Comparison of ENCODE assay signal across 44 mouse cellular contexts in the genomic region with DNA sequence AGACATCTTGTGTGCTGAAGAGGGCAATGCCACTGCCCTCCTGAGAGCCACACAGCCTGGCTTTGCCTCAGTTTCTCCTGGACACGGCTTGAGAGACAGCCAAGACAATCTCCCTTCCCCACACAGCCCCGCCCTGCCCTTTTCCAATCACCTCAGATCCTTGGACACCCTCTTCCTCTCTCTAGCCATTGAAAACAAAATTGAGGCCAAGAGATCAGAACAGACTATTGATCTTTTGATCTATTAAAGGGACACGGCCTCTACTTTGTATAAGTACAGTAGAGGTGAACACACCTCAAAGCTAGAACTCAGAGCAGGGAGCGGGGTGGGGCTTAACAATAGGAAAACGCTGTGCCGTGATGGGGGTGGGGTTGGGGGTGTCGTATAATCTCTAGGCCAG. TPM values are rescaled to one million over a fixed set of nuclear protein-coding genes. Genes with fewer than 3 reads are reported as not detected.
"Had no signal": no experiment of that assay in that cellular context is flagged by ENCODE, and none has a peak within 500 bp of the region (broad histone marks: within the 10 kb centered on the region; RNA-seq: fewer than 3 reads in every experiment).

No protein-coding gene starts in this region.

- H3K4me2 ChIP-seq: limb, embryonic 12.5 days; limb, embryonic 13.5 days; limb, embryonic 15.5 days; liver, embryonic 11.5 days; liver, embryonic 13.5 days; liver, embryonic 15.5 days; lung, embryonic 14.5 days; lung, embryonic 15.5 days; midbrain, embryonic 11.5 days; midbrain, embryonic 12.5 days; midbrain, embryonic 13.5 days; midbrain, embryonic 15.5 days had no signal

- ATAC-seq: lung, postnatal 0 days; midbrain, embryonic 13.5 days; midbrain, embryonic 15.5 days; midbrain, embryonic 16.5 days had no signal

- H3K27ac ChIP-seq: left cerebral cortex, adult 2 months; limb, embryonic 10.5 days; limb, embryonic 12.5 days; limb, embryonic 13.5 days; limb, embryonic 15.5 days; liver, embryonic 13.5 days; liver, embryonic 14.5 days; liver, embryonic 15.5 days; lung, embryonic 15.5 days; macrophage; midbrain, embryonic 10.5 days; midbrain, embryonic 12.5 days; midbrain, embryonic 13.5 days; midbrain, embryonic 15.5 days had no signal

- H3K9ac ChIP-seq: limb, embryonic 12.5 days; limb, embryonic 13.5 days; limb, embryonic 15.5 days; liver, embryonic 13.5 days; liver, embryonic 14.5 days; liver, embryonic 15.5 days; lung, embryonic 14.5 days; lung, embryonic 15.5 days; midbrain, embryonic 12.5 days; midbrain, embryonic 13.5 days; midbrain, embryonic 15.5 days had no signal

- H3K4me3 ChIP-seq: left cerebral cortex, adult 2 months; limb, embryonic 10.5 days; limb, embryonic 12.5 days; limb, embryonic 13.5 days; limb, embryonic 15.5 days; liver, embryonic 13.5 days; liver, embryonic 15.5 days; lung, embryonic 15.5 days; megakaryocyte, embryonic 14.5 days; midbrain, embryonic 10.5 days; midbrain, embryonic 12.5 days; midbrain, embryonic 13.5 days; midbrain, embryonic 15.5 days; myocyte had no signal

- H3K4me1 ChIP-seq: lung, embryonic 15.5 days; midbrain, embryonic 12.5 days; midbrain, embryonic 13.5 days; midbrain, embryonic 15.5 days had no signal

- H3K9me3 ChIP-seq: limb, embryonic 10.5 days; limb, embryonic 12.5 days; limb, embryonic 13.5 days; limb, embryonic 15.5 days; liver, embryonic 13.5 days; liver, embryonic 15.5 days; lung, embryonic 15.5 days; midbrain, embryonic 10.5 days; midbrain, embryonic 12.5 days; midbrain, embryonic 13.5 days; midbrain, embryonic 15.5 days had no signal

- H3K27me3 ChIP-seq: limb, embryonic 12.5 days; limb, embryonic 13.5 days; limb, embryonic 15.5 days; liver, embryonic 13.5 days; liver, embryonic 15.5 days; lung, embryonic 15.5 days; midbrain, embryonic 15.5 days had no signal

- DNase-seq: layer of hippocampus, postnatal 36 days; left cerebral cortex, postnatal 4 days; liver, embryonic 13.5 days; lung, adult 18-20 months; lung, adult 2 months; lung, embryonic 14.5 days; lung, postnatal 10 days; lung, postnatal 14 days; lung, postnatal 36 days; lung, postnatal 4 days; midbrain, embryonic 14.5 days had no signal

- H3K36me3 ChIP-seq: limb, embryonic 10.5 days; limb, embryonic 12.5 days; limb, embryonic 13.5 days; limb, embryonic 15.5 days; liver, embryonic 15.5 days; lung, embryonic 15.5 days; midbrain, embryonic 10.5 days; midbrain, embryonic 12.5 days; midbrain, embryonic 13.5 days; midbrain, embryonic 15.5 days had no signal

RNA-seq across cellular contexts. Expression of gene Cpn2, which starts 8.9 kb away (rescaled TPM):
- total RNA-seq: layer of hippocampus, postnatal 36 days; left cerebral cortex, adult 18-20 months; left cerebral cortex, adult 2 months; left cerebral cortex, adult 8-10 months; left cerebral cortex, postnatal 10 days; left cerebral cortex, postnatal 14 days; left cerebral cortex, postnatal 25 days; left cerebral cortex, postnatal 36 days; left cerebral cortex, postnatal 4 days; megakaryocyte progenitor cell, adult 5-6 weeks; megakaryocyte, adult 5-6 weeks; megakaryocyte-erythroid progenitor cell, adult 5-6 weeks; midbrain, postnatal 0 days; monocyte, adult 5-6 weeks had no signal
- polyA plus RNA-seq: limb, embryonic 10.5 days; limb, embryonic 11.5 days; limb, embryonic 12.5 days; limb, embryonic 13.5 days; limb, embryonic 14.5 days; limb, embryonic 15.5 days; lung, embryonic 14.5 days; lung, embryonic 15.5 days; lung, embryonic 16.5 days; macrophage; midbrain, embryonic 10.5 days; midbrain, embryonic 11.5 days; midbrain, embryonic 12.5 days; midbrain, embryonic 13.5 days; midbrain, embryonic 14.5 days; midbrain, embryonic 15.5 days; midbrain, embryonic 16.5 days; midbrain, postnatal 0 days; myocyte had no signal

RNA-seq across cellular contexts. Expression of gene Lrrc15, which starts 24.6 kb away (rescaled TPM):
- total RNA-seq: left cerebral cortex, adult 18-20 months; left cerebral cortex, adult 2 months; left cerebral cortex, adult 8-10 months; left cerebral cortex, postnatal 10 days; left cerebral cortex, postnatal 25 days; left cerebral cortex, postnatal 36 days; megakaryocyte progenitor cell, adult 5-6 weeks; megakaryocyte, adult 5-6 weeks; megakaryocyte-erythroid progenitor cell, adult 5-6 weeks; monocyte, adult 5-6 weeks had no signal
- polyA plus RNA-seq: liver, embryonic 13.5 days; macrophage had no signal
